Mouse (Mus musculus) heart, embryonic 13.5 days (tissue): Measurements from ENCODE around the gene Hoxb6. TPM values are rescaled to one million over a fixed set of nuclear protein-coding genes. Genes with fewer than 3 reads are reported as not detected.

Experiments used
- ATAC-seq: fragments of 200-750 bp; cut with Nextera tagmentation; 2 replicates; pipeline ENCODE4 v1.8.0; 2017; ENCODE audit warnings: moderate TSS enrichment; ENCODE audit not compliant: insufficient number of reproducible peaks, low FRiP score, low TSS enrichment; ENCODE audit errors: extremely low read depth
- H3K27ac ChIP-seq: fragments of 300-500 bp; sonication (generic); replicated peaks from 2 replicates; pipeline ENCODE4 v1.5.1; 2015; ENCODE audit warnings: moderate library complexity, mild to moderate bottlenecking, inconsistent platforms
- H3K27me3 ChIP-seq: fragments of 300-500 bp; sonication (generic); replicated peaks from 2 replicates; pipeline ENCODE4 v1.6.1; 2015; ENCODE audit warnings: mild to moderate bottlenecking, inconsistent platforms
- H3K36me3 ChIP-seq: fragments of 300-500 bp; sonication (generic); 2 replicates; pipeline ENCODE4 v1.6.1; 2015; ENCODE audit warnings: mild to moderate bottlenecking, inconsistent platforms
- H3K4me1 ChIP-seq: fragments of 300-500 bp; sonication (generic); 2 replicates; pipeline ENCODE4 v1.6.1; 2015; ENCODE audit warnings: inconsistent platforms
- H3K4me2 ChIP-seq: fragments of 300-500 bp; sonication (generic); 2 replicates; pipeline ENCODE4 v1.6.1; 2015; ENCODE audit warnings: inconsistent platforms, mild to moderate bottlenecking, moderate library complexity
- H3K4me3 ChIP-seq: fragments of 300-500 bp; sonication (generic); 2 replicates; pipeline ENCODE4 v1.5.1; 2015; ENCODE audit warnings: moderate library complexity, mild to moderate bottlenecking, inconsistent platforms
- H3K9ac ChIP-seq: fragments of 300-500 bp; sonication (generic); 2 replicates; pipeline ENCODE4 v1.6.1; 2015; ENCODE audit warnings: inconsistent platforms, mild to moderate bottlenecking, moderate library complexity
- H3K9me3 ChIP-seq: fragments of 300-500 bp; sonication (generic); 2 replicates; pipeline ENCODE4 v1.6.1; 2016; ENCODE audit warnings: inconsistent platforms
- WGBS: fragments of 180-500 bp; shearing (Covaris S2); methylation state at CpG from one replicate; pipeline ENCODE4 v1.1.7; 2015; ENCODE audit warnings: mixed read lengths; 5-methylcytosine and 5-hydroxymethylcytosine counted together
- polyA plus RNA-seq: library from polyadenylated mRNA; unstranded; fragments of >200 nt; fragmentation: Nextera tagmentation; extraction: Ambion mirVana; gene quantifications from 2 replicates; pipeline ENCODE4 v1.2.1, GENCODE M21; 2015

The Hoxb6 gene
- polyA plus RNA-seq, 1 experiment from 2014 or later = 2.0 TPM

DNA sequence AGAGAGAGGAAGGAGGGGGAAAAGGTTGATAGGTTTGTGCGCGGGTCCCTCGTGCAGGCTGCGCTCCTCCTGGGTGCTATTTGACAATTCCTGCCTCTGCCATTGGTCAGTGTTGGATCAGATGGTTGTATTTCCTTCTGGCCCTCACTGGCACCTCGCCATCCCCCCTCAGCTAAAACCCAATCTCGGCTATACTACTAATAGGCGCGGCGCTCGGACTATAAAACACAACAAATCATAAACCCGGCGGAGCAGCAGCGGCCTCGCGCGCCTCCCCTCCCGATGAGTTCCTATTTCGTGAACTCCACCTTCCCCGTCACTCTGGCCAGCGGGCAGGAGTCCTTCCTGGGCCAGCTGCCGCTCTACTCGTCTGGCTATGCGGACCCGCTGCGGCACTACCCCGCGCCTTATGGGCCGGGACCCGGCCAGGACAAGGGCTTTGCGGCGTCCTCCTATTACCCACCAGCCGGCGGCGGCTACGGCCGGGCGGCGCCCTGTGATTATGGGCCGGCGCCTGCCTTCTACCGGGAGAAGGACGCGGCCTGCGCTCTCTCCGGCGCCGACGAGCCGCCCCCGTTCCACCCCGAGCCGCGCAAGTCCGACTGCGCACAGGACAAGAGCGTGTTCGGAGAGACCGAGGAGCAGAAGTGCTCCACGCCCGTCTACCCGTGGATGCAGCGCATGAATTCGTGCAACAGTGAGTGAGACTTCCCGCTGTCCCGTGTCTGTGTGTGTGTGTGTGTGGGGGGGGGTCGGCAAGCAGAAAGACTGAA, 6.8 kb downstream of the Hoxb6 start:
- Histone ChIP-seq H3K4me2 (peak overlapping the region; percentile 60), H3K4me1 (peaks cover 14% of the 10 kb centered on the region), H3K4me3 (peak overlapping the region; percentile 41), H3K9me3 (no peaks in the 10 kb centered on the region), H3K27me3 (peaks cover 100% of the 10 kb centered on the region), H3K27ac (no peak overlapping the region), H3K36me3 (no peaks in the 10 kb centered on the region), H3K9ac (peak overlapping the region; percentile 60)
- no peak for ATAC-seq
- under 1% methylated on average over 66 of the region's 66 CpGs for WGBS

- Histone ChIP-seq H3K4me2 (peak overlapping the region; percentile 33; the same call in 1 of the 2 replicates), H3K4me1 (peaks cover 12% of the 10 kb centered on the region), H3K27ac (no peak overlapping the region)
Measured at GRCm38 (mm10) chr11:96299781-96300180, 7.5 kb downstream of the Hoxb6 start.

DNA sequence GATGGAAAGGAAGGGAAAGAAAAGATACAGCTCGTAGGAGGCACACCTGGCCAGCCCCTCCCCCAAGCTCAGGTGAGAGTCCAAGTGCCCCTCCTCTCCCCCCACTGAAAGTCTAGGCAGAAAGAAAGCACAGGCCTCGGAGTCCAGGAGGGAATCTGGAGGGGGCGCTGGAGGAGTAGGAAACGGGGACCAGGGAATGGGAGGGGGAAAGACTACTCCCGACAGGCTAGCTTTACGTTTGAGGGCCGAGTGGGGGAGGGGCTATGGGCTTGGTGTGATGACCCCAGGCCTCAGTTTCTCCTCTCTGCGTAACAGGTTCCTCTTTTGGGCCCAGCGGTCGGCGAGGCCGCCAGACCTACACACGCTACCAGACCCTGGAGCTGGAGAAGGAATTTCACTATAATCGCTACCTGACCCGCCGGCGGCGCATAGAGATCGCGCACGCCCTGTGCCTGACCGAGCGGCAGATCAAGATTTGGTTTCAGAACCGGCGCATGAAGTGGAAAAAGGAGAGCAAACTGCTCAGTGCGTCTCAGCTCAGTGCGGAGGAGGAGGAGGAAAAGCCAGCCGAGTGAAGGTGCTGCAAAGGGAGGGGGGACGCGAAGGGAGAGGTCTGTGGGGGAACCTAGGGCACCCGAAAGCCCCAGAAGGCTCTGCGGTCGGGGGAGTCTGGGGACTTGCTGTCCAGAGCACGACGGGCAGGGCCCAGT, 8.2 kb downstream of the Hoxb6 start:
- peak overlapping the region; percentile 33 for H3K4me2 ChIP-seq
- WGBS = 3% methylated on average over 35 of the region's 35 CpGs
- H3K4me3 ChIP-seq = peak overlapping the region; percentile 41
- no peak for ATAC-seq
- peaks cover 8% of the 10 kb centered on the region for H3K4me1 ChIP-seq
- H3K27me3 ChIP-seq = peaks cover 100% of the 10 kb centered on the region
- H3K27ac ChIP-seq = no peak overlapping the region
- H3K36me3 ChIP-seq = no peaks in the 10 kb centered on the region
- peak overlapping the region; percentile 50; the same call in 1 of the 2 replicates for H3K9ac ChIP-seq
- no peaks in the 10 kb centered on the region for H3K9me3 ChIP-seq

More at GRCm38 (mm10) chr11:96299781-96300180, 7.5 kb downstream of the Hoxb6 start:
- H3K36me3 ChIP-seq = no peaks in the 10 kb centered on the region
- peak overlapping the region; percentile 41 for H3K4me3 ChIP-seq
- H3K27me3 ChIP-seq = peaks cover 100% of the 10 kb centered on the region
- 3% methylated on average over 9 of the region's 9 CpGs for WGBS
- no peak for ATAC-seq
- H3K9ac ChIP-seq = no peak overlapping the region
- no peaks in the 10 kb centered on the region for H3K9me3 ChIP-seq

DNA sequence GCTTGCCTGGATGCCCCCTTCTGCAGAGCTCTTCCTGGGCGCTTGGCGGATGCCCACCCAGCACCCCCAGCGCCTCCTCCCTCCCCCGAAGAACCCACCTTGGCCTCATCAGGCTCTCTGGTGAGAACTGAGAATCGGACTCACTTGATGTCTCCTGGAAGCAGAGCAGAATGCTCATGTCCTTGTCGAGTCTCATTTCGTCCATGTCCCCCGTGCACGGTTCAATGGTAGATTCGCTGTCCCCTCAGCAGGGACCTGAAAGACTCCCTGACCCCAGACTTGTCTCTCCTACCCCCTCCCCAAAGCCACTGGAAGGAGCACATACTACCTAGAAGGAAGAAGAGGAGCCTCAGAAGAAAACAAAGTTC, 8.8 kb downstream of the Hoxb6 start:
- Histone ChIP-seq H3K4me1 (peaks cover 6% of the 10 kb centered on the region), H3K27ac (no peak overlapping the region), H3K4me2 (peak overlapping the region; percentile 33; the same call in 1 of the 2 replicates), H3K36me3 (no peaks in the 10 kb centered on the region), H3K27me3 (peaks cover 100% of the 10 kb centered on the region), H3K9ac (0 out of 2 replicates have a peak overlapping the region, but pooled peaks have one; percentile 50), H3K4me3 (peak overlapping the region; percentile 41), H3K9me3 (no peaks in the 10 kb centered on the region)
- ATAC-seq = no peak
- WGBS = 9% methylated on average over 10 of the region's 10 CpGs

- Histone ChIP-seq H3K9me3 (no peaks in the 10 kb centered on the region), H3K27me3 (peaks cover 100% of the 10 kb centered on the region), H3K4me2 (no peak overlapping the region), H3K27ac (no peak overlapping the region), H3K36me3 (no peaks in the 10 kb centered on the region), H3K4me1 (peaks cover 6% of the 10 kb centered on the region), H3K9ac (no peak overlapping the region), H3K4me3 (no peak overlapping the region)
- 4% methylated on average over 15 of the region's 15 CpGs for WGBS
- ATAC-seq = no peak
Measured at GRCm38 (mm10) chr11:96301837-96302236, 9.6 kb downstream of the Hoxb6 start.

GRCm38 (mm10) chr11:96302381-96303150, 10.3 kb downstream of the Hoxb6 start:
- 8% methylated on average over 23 of the region's 23 CpGs for WGBS
- Histone ChIP-seq H3K4me2 (peak overlapping the region; percentile 63; the same call in 1 of the 2 replicates), H3K27me3 (peaks cover 100% of the 10 kb centered on the region), H3K9me3 (no peaks in the 10 kb centered on the region), H3K9ac (no peak overlapping the region), H3K36me3 (no peaks in the 10 kb centered on the region), H3K4me3 (peak overlapping the region; percentile 43; the same call in 1 of the 2 replicates), H3K27ac (no peak overlapping the region), H3K4me1 (peaks cover 6% of the 10 kb centered on the region)
- no peak for ATAC-seq

DNA sequence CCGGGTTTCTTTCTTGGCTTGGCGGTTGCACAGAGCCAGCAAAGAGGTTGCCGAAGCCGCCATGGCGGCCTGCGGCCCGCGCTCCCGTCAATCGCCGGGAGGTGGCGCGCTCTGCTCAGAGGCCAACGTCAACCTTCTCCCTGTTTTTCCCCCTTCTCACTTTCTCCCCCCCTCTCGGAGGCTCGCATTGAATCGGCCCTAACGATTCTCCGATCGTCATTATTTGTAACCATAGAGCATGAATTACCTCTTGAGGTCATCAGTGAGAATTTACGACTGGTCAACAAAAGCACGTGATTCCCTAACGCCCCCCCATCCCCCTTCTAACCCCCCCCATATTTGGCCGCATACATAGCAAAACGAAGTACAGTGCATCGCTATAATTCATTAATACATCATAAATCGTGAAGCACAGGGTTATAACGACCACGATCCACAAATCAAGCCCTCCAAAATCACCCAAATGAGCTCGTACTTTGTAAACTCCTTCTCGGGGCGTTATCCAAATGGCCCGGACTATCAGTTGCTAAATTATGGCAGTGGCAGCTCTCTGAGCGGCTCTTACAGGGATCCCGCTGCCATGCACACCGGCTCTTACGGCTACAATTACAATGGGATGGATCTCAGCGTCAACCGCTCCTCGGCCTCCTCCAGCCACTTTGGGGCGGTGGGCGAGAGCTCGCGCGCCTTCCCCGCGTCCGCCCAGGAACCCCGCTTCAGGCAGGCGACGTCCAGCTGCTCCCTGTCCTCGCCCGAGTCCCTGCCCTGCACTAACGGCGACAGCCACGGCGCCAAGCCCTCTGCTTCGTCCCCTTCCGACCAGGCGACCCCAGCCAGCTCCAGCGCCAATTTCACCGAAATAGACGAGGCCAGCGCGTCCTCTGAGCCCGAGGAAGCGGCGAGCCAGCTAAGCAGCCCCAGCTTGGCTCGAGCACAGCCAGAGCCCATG, 11.1 kb downstream of the Hoxb6 start, which contains the start of gene Hoxb5:
Gene Hoxb5 (plus strand): TSS at position 186 of the 949 bp plus-strand sequence.
- no peaks in the 10 kb centered on the region for H3K9me3 ChIP-seq
- H3K36me3 ChIP-seq = no peaks in the 10 kb centered on the region
- ATAC-seq = no peak
- H3K27me3 ChIP-seq = peaks cover 100% of the 10 kb centered on the region
- H3K4me2 ChIP-seq = peak within 1 kb of the TSS; percentile 63
- WGBS = under 1% methylated on average over 69 of the region's 69 CpGs
- H3K27ac ChIP-seq = peak within 1 kb of the TSS; percentile 48; the same call in 1 of the 2 replicates
- H3K4me1 ChIP-seq = peaks cover 6% of the 10 kb centered on the region
- peak within 1 kb of the TSS; percentile 70 for H3K9ac ChIP-seq
- peak within 1 kb of the TSS; percentile 43 for H3K4me3 ChIP-seq

DNA sequence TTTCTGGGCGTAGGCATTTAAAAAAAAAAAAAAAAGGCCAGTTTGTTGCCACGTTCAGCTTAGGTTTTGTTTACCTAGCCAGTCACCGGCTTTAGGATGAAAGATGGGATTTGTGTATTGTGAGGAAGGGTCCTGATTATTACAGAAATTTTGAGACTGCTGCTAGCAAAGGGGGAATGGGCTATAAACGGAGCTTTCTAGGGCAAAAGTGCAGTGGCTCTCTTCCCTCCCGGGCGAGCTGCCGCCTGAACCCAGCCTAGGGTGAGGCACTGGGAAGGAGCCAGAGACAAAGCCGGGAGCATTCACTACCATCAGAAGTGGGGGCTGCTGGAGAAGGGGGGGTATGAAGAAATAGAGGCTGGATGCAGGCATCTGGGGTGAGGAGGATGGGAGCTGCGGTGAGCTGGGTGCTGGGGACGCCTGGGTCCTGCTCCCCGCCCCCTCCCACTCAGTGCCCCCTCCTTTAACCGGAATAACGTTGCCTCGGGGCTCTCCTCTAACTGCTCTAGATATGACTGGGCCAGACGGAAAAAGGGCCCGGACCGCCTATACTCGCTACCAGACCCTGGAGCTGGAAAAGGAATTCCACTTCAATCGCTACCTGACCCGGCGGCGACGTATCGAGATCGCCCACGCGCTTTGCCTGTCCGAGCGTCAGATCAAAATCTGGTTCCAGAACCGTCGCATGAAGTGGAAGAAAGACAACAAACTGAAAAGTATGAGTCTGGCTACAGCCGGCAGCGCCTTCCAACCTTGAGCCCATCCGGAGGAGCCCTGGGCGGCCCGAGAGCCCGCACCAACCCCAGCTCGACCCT, 12.3 kb downstream of the Hoxb6 start:
- 2% methylated on average over 38 of the region's 38 CpGs for WGBS
- no peaks in the 10 kb centered on the region for H3K9me3 ChIP-seq
- H3K36me3 ChIP-seq = no peaks in the 10 kb centered on the region
- peak overlapping the region; percentile 70 for H3K9ac ChIP-seq
- peaks cover 100% of the 10 kb centered on the region for H3K27me3 ChIP-seq
- no peak overlapping the region for H3K27ac ChIP-seq
- peak overlapping the region; percentile 63 for H3K4me2 ChIP-seq
- ATAC-seq = no peak
- H3K4me1 ChIP-seq = no peaks in the 10 kb centered on the region; the same call in 1 of the 2 replicates
- H3K4me3 ChIP-seq = peak overlapping the region; percentile 43

DNA sequence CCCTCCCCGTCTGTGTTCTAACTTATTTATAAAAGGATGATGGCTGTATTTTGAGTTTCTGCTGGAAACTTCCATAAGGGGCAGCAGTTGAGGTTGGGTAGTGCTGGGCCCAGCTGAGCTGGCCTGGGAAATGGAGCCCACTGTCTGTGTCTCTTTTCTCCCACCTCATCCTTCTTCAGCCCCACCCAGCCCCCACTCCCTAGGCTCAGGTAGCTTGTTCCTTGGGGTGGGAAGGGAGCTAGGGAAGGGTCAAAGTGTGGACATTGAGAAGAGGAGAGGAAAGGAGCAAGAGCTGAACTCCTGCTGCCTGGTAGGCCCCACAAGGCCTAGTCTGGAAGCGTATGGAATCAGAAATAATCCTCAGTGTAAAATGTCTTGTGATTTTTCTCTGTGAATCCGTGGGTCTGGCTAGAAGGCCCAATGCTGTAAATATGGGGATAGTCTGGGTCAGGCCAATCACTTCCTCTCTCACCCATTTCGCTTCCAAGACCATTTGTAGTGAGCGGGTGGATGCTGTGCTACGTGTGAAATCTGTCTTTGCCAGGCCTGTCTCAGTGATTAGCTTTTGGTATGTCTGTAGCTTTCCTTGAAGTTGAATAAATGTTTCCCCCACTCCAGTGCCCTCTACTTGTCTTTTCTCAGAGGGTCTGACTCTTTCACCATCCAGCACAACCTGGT, 13.4 kb downstream of the Hoxb6 start:
- Histone ChIP-seq H3K4me3 (peak overlapping the region; percentile 43), H3K27me3 (peaks cover 100% of the 10 kb centered on the region)

More for the DNA sequence above, 13.4 kb downstream of the Hoxb6 start:
- Histone ChIP-seq H3K36me3 (no peaks in the 10 kb centered on the region), H3K9ac (peak overlapping the region; percentile 20; the same call in 1 of the 2 replicates), H3K9me3 (no peaks in the 10 kb centered on the region), H3K4me1 (no peaks in the 10 kb centered on the region; the same call in 1 of the 2 replicates), H3K4me2 (peak overlapping the region; percentile 15), H3K27ac (no peak overlapping the region)
- 57% methylated on average over 6 of the region's 6 CpGs for WGBS
- no peak for ATAC-seq
